Mouse (Mus musculus) stomach, embryonic 16.5 days (tissue): ENCODE measurements at regions not wholly inside any gene's neighbourhood (a gene's known extent, or its start where the extent isn't known, plus 50 kb on each side); places are given as distances from the start of the nearest gene placed in this dataset.
"Not testable (repeated sequence)": the region's sequence is repeated elsewhere in the genome, so short reads cannot be mapped to it uniquely, and the experiment has no call there.

Experiments
- ATAC-seq: fragments of 200-750 bp; cut with Nextera tagmentation; 2 replicates; pipeline ENCODE4 v1.8.0; 2017; ENCODE audit warnings: moderate number of reproducible peaks, moderate TSS enrichment; ENCODE audit not compliant: insufficient read depth, low FRiP score
- H3K27ac ChIP-seq: fragments of 300-500 bp; sonication (generic); 2 replicates; pipeline ENCODE4 v1.5.1; 2014; ENCODE audit warnings: low read length
- H3K27me3 ChIP-seq: fragments of 300-500 bp; sonication (generic); 2 replicates; pipeline ENCODE4 v1.6.1; 2014; ENCODE audit warnings: low read length, control low read depth, mixed read lengths; ENCODE audit not compliant: control insufficient read depth, insufficient read depth
- H3K36me3 ChIP-seq: fragments of 300-500 bp; sonication (generic); 2 replicates; pipeline ENCODE4 v1.6.1; 2014; ENCODE audit warnings: low read length; ENCODE audit not compliant: control insufficient read depth, insufficient read depth
- H3K4me1 ChIP-seq: fragments of 300-500 bp; sonication (generic); 2 replicates; pipeline ENCODE4 v1.6.1; 2014; ENCODE audit warnings: low read length, control low read depth, mixed read lengths; ENCODE audit not compliant: control insufficient read depth, insufficient read depth
- H3K4me2 ChIP-seq: fragments of 300-500 bp; sonication (generic); 2 replicates; pipeline ENCODE4 v1.6.1; 2014; ENCODE audit warnings: low read depth, low read length, mixed read lengths
- H3K4me3 ChIP-seq: fragments of 300-500 bp; sonication (generic); replicated peaks from 2 replicates; pipeline ENCODE4 v1.5.1; 2014; ENCODE audit warnings: mild to moderate bottlenecking, low read length
- H3K9ac ChIP-seq: fragments of 300-500 bp; sonication (generic); 2 replicates; pipeline ENCODE4 v1.6.1; 2014; ENCODE audit warnings: low read length
- H3K9me3 ChIP-seq: fragments of 300-500 bp; sonication (generic); replicated peaks from 2 replicates; pipeline ENCODE4 v1.6.1; 2016; ENCODE audit warnings: low read length, control low read depth; ENCODE audit not compliant: control insufficient read depth
- WGBS: fragments of 180-500 bp; shearing (Covaris S2); extraction: QIAGEN DNeasy Blood & Tissue Kit; methylation state at CpG from one replicate; pipeline ENCODE4 v1.1.7; 2014; 5-methylcytosine and 5-hydroxymethylcytosine counted together

- Histone ChIP-seq H3K27ac (no peak overlapping the region), H3K9ac (no peak overlapping the region), H3K27me3 (no peaks in the 10 kb centered on the region), H3K4me2 (no peak overlapping the region), H3K36me3 (no peaks in the 10 kb centered on the region), H3K4me3 (no peak overlapping the region), H3K4me1 (no peaks in the 10 kb centered on the region), H3K9me3 (no peaks in the 10 kb centered on the region)
- WGBS: 71% methylated on average over 2 of the region's 2 CpGs
- ATAC-seq: no peak
Observed at GRCm38 (mm10) chrX:153887285-153887684, 55.3 kb downstream of the Spin2c start.

GRCm38 (mm10) chrX:153927996-153928395 is 84.4 kb downstream of the Samt1 start:
- no peak overlapping the region for H3K27ac ChIP-seq
- H3K4me1 ChIP-seq: no peaks in the 10 kb centered on the region
- no peak for ATAC-seq
- H3K4me2 ChIP-seq: no peak overlapping the region
- no peak overlapping the region for H3K9ac ChIP-seq
- no peaks in the 10 kb centered on the region for H3K36me3 ChIP-seq
- no peaks in the 10 kb centered on the region for H3K9me3 ChIP-seq
- 63% methylated on average over 3 of the region's 3 CpGs for WGBS
- H3K4me3 ChIP-seq: no peak overlapping the region
- H3K27me3 ChIP-seq: no peaks in the 10 kb centered on the region

GRCm38 (mm10) chrX:153932586-153932985 is 79.9 kb downstream of the Samt1 start:
- Histone ChIP-seq H3K9me3 (no peaks in the 10 kb centered on the region), H3K4me3 (no peak overlapping the region), H3K36me3 (no peaks in the 10 kb centered on the region), H3K27me3 (no peaks in the 10 kb centered on the region), H3K27ac (no peak overlapping the region), H3K4me1 (no peaks in the 10 kb centered on the region), H3K9ac (no peak overlapping the region), H3K4me2 (no peak overlapping the region)
- ATAC-seq: no peak
- 63% methylated on average over 2 of the region's 2 CpGs for WGBS

GRCm38 (mm10) chrX:153936111-153936510 is 76.3 kb downstream of the Samt1 start:
- no peaks in the 10 kb centered on the region for H3K27me3 ChIP-seq
- H3K4me2 ChIP-seq: no peak overlapping the region
- no peak overlapping the region for H3K27ac ChIP-seq
- H3K4me1 ChIP-seq: no peaks in the 10 kb centered on the region
- no peaks in the 10 kb centered on the region for H3K9me3 ChIP-seq
- ATAC-seq: no peak
- no peak overlapping the region for H3K9ac ChIP-seq
- 79% methylated on average over 3 of the region's 3 CpGs for WGBS
- H3K36me3 ChIP-seq: no peaks in the 10 kb centered on the region
- H3K4me3 ChIP-seq: no peak overlapping the region

- no peaks in the 10 kb centered on the region for H3K27me3 ChIP-seq
- H3K9ac ChIP-seq: no peak overlapping the region
- H3K4me1 ChIP-seq: no peaks in the 10 kb centered on the region
- 0 out of 2 replicates have a peak, but pooled peaks have one; percentile 21 for ATAC-seq
- H3K9me3 ChIP-seq: no peaks in the 10 kb centered on the region
- H3K4me2 ChIP-seq: no peak overlapping the region
- no peak overlapping the region for H3K4me3 ChIP-seq
- no peaks in the 10 kb centered on the region for H3K36me3 ChIP-seq
- H3K27ac ChIP-seq: no peak overlapping the region
Observed at GRCm38 (mm10) chrX:153937346-153937745, 75.1 kb downstream of the Samt1 start.

GRCm38 (mm10) chrX:153940089-153940488 is 72.4 kb downstream of the Samt1 start:
- Histone ChIP-seq H3K27me3 (no peaks in the 10 kb centered on the region), H3K4me3 (no peak overlapping the region), H3K9ac (no peak overlapping the region), H3K36me3 (no peaks in the 10 kb centered on the region), H3K9me3 (no peaks in the 10 kb centered on the region), H3K4me1 (no peaks in the 10 kb centered on the region), H3K4me2 (no peak overlapping the region), H3K27ac (no peak overlapping the region)
- ATAC-seq: no peak
- 88% methylated on average over 7 of the region's 7 CpGs for whole genome bisulfite sequencing

- H3K36me3 ChIP-seq, H3K27me3 ChIP-seq, H3K9me3 ChIP-seq, H3K9ac ChIP-seq, H3K4me1 ChIP-seq, H3K4me3 ChIP-seq, ATAC-seq, H3K27ac ChIP-seq, H3K4me2 ChIP-seq: not testable (repeated sequence)
- 88% methylated on average over 3 of the region's 3 CpGs for WGBS
Observed at GRCm38 (mm10) chrX:153941130-153941529, 71.3 kb downstream of the Samt1 start.
